Mouse (Mus musculus) mouse embryonic stem cell (cell line): ENCODE data around the gene Muc2.
"Not testable (repeated sequence)": the region's sequence is repeated elsewhere in the genome, so short reads cannot be mapped to it uniquely, and the experiment has no call there.

Source experiments
- in situ Hi-C, 2 experiments: fragments of 300-500 bp; cut with MboI; formaldehyde crosslinking; loops; 1 replicate in 1 of 2; 3 replicates in 1 of 2; pipeline ENCODE4 v1.14.3; 2019 to 2020; ENCODE audit warnings: low sequenced_read_pairs in 2 of 2, low pct_unique_long_range_greater_than_20kb in 1 of 2, mixed read lengths in 1 of 2; ENCODE audit not compliant: unreplicated experiment in 1 of 2

Muc2 gene

DNA sequence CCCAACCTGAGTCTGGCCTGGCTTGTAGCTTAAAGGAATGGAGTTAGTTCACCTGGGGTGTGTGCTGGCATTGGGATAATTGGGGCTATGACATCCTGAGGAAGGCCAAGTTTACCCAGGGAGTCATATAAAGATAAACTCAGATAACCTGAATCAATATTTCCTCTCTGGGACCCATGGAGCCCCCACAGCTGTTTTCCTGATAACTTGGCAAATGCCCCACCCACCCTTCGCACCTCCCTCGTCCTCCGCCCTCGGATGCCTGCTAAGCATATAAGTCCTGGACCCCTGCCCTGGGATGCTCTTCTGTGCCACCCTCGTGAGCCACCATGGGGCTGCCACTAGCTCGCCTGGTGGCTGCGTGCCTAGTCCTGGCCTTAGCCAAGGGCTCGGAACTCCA lies at the start of gene Muc2:
Gene Muc2 (plus strand): TSS at position 301 of the 400 bp plus-strand sequence.
- in situ Hi-C loops, result no loop called here

DNA sequence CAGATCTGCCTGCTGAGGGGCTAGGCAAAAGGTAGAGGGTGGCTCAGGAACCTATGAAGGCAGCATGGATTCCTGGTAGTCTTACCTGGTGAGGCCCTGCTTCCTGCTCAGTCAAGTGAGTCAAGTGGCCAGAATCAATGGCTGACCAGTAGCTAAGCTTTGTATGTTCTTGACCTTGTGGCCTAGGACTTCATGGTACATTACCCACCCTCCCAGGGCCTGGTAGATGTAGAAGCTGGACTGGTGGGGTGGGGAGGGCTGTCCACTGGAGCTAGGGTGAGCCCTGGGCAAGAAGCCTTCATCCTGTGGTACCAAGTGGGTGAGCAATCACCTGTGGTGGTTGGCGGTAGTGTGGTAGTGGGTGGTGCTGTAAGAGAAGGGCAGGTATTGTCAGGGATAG lies 47.8 kb upstream of the Muc2 start:
- in situ Hi-C loops, result no loop called here

DNA sequence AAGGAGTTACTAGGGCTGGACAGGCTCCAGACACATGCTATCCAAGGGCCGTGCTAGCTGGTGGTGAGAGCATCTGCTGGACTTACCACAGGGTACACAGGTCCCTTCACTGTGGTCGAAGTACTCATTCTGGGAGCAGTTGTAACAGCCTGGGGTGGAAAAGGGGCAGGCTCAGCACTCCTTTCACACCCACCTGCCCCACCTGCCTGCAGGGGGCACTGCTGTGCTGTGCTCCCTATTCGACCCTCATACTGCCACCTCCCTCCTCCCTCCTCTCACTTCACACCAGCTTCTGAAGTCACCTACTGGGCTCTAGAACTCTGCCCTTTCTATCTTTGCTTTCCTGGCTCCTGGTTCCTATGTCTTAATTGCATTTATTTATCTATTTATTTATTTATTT lies 47.0 kb upstream of the Muc2 start:
- in situ Hi-C loops, result no loop called here

DNA sequence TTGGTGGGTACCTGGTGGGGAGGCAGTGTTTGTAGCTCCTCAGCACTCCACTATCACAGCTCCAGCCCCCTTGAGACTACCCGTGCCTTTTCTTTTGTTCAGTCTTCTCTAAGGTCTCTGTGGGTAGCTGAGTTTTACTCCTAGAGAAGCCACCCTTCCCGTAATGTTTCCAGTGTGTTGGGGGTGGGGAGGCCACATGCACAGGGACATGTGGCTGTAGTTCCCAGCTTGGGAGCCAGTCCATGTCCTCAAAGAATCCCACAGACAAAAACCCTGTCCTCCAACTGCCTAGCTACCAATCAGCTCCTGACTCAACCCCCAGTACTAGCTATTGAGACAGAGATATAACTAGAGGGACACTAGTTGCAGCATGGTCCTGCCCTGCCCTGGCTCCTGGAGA lies 43.1 kb upstream of the Muc2 start:
- in situ Hi-C loops, result no loop called here

DNA sequence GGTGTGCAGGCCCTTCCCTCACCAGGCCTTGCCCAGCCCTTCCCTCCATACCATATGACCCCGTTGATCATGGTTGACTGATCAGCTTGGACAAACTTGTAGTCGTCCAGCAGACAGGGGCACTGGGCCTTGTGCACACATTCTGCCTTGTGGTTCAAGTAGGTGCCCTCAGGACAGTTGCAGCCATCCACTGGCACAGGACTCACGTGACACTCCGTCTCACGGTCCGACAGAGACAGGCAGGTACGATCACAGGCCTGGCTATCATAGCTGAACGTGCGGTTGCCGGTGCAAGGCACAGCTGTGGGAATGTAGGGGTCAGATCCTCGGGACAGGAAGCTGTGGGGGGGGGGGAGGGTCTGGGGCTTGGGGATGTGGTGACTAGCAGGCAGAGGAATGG lies 42.3 kb upstream of the Muc2 start:
- in situ Hi-C loops, result no loop called here

DNA sequence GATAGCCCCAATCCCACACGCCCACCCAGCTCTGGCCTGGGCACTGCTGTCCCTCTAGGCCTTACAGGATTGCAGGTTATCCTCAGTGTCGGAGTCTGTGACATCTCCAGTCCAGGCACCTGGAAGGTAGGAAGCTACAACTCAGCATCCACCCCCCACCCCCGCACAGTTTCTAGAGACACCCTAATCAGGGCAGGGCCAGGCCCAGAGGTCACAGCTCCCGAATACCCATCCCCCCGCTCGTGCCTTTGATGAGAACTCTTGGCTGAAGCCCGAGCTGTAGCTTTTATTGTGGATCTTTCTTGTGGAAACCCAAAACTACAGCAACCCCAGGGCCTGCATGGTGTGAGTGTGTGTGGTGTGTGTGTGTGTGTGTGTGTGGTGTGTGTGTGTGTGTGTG lies 37.9 kb upstream of the Muc2 start:
- in situ Hi-C loops, result no loop called here

DNA sequence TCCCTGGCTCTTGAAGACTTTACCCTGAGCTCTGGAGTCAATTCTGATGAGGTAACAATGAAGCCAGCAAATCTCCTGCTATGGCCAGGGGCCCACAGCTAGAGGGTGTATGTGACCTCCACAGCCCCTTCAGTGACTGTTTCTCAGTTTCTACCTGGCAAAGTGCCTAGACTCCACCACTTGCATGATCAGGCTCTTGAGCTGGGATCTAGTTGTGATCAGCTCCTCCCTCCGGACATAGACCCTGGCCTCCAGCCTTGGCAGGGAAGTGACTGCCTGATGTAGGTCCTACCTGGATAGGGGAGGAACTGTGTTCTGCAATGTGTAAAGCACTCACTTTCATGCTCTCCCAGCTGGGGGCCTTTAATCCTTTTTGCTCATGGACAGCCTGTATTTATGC lies 29.8 kb upstream of the Muc2 start:
- in situ Hi-C loops, result no loop called here

DNA sequence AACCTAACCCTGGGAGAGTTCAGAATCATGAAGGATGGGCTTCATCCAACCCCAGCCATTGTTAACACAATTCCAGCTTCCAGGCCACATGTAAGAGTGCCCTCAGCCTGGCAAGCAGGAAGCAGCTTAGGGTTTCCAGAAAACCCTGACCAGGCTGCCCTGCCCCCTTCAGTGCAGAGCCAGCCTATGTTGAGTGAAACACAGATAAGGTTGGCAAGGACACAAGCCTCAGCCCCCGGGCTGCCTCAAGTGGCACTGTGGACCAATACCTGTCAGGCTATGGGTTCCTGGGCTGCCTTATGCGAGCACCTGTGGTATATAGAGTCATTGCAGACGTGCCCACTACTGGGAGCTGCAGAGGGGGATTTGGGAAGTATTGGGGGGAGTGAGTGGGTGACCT lies 28.7 kb upstream of the Muc2 start:
- in situ Hi-C loops, result no loop called here

DNA sequence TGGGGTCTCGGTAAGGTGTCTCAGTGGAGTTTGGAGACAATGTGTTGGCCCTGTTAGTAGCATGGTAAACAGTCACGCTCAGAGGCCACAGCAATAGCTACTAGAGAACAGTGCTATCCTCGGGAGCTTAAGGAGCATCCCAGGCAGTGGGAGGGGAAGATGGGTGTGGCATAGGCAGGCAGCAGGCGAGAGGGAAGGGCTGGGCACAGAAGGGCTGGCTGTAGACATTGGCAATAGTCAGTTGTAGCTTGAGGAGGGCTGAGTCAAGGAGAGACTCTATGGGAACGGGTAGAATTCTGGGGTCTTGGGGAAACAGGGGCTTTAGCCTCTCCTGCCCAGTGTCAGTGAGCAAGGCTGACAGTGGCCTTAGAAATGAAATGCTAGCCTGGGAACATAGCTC lies 27.9 kb upstream of the Muc2 start:
- in situ Hi-C loops, result no loop called here

DNA sequence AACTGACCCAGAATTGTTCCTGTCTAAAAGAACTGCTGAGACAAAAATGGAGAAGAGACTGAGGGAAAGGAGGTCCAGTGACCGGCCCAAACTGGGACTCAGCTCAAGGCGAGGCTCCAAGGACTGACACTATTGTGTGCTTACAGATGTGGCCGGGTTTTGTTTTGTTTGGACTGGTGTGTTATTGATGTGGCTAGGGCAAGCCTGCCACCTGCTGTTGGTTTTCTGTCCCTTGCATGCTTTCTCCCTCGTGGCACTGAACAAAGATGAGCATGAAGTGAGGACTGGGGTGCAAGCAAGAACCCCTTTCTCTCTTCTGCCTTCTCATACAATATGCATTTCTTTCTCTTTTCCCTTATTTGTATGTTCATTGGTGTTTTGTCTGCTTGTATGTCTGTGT lies 23.9 kb upstream of the Muc2 start:
- in situ Hi-C loops, result no loop called here

DNA sequence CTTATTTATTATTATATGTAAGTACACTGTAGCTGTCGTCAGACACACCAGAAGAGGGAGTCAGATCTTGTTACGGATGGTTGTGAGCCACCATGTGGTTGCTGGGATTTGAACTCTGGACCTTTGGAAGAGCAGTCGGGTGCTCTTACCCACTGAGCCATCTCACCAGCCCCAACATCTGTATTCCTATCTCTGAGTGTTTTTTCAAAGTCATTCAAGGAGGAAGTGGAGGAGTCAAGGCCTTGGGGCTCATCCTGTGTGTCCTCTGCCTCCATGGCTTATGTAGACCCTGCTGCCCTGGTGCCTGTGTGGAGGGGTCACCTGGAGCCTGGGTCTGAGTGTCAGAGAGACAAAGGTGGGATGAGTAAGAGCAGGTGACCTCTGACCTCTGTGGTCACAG lies 21.0 kb upstream of the Muc2 start:
- in situ Hi-C loops, result not testable (repeated sequence)

DNA sequence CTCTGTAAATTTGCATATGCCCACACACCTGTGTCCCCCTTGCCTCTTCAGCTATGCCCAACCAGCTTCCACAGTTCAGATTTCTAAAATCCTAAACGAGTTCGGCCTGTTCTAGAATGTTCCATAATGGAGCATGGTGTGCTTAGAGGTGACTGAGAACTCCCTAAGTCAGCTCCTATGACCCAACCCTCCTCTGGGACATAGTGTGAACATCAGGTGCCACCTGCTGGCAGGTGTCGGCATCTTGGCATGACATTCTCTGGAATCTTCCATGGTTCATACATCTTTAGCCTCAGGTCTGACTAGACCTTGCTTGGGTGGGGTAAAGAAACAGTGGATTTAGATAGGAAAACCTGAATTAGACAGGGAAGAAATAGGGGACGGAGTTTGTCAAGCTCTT lies 19.1 kb upstream of the Muc2 start:
- in situ Hi-C loops, result no loop called here

DNA sequence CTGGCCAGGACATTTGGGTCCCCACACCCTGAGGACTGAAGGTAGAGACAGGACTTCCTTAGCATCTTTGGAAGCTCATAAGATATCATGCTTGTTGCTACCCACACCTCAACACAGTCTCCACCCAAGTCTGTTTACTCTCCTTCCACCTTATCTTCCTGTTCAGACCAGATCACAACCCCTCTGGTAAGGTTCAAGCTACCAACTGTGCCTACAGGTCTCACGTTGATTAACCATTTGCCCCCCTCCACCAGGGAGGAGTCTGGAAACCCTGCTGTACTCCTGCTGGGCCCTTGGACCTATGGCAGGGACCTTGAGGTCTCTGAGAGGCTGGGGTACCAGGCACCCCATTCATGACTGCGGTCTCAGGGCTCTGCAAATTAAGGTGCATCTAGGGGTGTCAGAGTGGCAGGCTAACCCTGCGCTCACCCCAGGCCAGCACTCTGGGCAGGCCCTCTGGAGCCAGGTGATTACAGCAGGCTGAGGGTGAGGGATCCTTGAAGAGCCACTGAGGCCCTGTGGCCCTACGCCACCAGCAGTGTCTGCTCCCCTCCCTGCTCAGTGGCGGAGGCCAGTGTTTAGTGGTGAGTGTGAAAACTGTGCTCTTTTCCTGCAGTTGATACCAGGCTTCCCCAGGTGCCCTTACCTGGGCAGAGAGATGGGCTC lies 18.4 kb upstream of the Muc2 start:
- in situ Hi-C loops, result no loop called here

DNA sequence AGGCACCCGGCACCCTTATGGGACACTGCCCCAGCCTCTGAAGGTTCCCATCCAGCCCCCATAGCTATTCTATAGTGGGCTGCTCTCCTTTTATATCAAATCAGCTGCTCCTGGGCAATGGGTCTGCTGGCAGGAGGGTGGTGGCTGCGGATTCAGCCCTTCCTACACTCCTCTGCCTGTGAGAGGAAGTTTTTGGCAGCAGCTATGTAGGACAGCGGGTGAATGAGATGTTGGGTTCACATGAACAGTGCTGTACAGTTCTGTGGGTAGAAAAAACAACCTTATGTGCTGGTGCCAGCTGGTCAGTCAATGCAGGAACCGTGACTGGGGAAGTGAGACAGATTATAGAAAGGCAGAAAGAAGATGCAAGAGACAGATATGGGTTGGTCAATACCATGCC lies 11.2 kb upstream of the Muc2 start:
- in situ Hi-C loops, result no loop called here

DNA sequence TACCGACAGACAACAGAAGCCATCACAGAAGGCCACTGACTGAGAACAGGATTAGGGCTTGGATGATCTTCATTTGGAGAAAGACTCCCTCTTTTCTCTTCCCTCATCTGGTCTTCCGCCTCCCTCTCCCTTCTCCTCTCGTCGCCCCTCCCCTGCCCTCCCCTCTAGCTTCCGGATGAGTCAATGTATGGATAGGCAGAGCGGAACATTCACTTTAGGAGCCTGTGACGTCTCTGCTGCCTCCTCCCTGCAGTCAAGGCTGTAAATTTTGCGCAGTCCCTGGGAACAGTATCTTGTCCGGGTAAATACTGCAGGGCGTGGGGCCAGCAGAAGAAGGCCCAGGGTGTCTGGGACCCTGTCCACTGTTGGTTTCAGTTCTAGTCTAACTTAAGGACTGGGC lies 2.8 kb upstream of the Muc2 start:
- in situ Hi-C loops, result no loop called here

DNA sequence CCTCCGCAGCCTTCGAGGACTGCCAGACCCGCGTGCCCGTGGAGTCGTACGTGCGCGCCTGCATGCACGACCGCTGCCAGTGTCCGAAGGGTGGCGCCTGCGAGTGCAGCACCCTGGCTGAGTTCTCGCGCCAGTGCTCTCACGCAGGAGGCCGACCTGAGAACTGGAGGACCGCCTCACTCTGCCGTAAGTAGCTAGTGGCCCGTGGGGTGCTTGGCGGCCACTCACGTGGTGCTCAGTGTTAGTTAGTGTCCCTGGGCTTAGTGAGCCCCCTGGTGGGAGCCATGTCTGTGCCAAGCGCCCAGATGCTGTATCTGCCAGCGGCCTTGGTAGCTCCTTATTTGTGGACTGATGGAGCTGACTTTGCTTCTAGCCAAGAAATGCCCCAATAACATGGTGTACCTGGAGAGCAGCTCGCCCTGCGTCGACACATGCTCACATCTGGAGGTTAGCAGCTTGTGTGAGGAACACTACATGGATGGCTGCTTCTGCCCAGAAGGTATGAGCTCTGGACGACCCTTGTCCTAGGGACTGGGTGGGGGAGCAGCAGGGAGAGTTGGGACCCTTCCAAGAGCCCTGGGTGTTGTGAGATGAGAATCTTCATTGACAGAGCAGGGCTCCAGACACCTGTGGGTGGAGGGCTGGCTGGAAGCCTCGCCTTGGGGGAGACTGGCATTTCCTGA lies 3.6 kb downstream of the Muc2 start:
- in situ Hi-C loops, result no loop called here

DNA sequence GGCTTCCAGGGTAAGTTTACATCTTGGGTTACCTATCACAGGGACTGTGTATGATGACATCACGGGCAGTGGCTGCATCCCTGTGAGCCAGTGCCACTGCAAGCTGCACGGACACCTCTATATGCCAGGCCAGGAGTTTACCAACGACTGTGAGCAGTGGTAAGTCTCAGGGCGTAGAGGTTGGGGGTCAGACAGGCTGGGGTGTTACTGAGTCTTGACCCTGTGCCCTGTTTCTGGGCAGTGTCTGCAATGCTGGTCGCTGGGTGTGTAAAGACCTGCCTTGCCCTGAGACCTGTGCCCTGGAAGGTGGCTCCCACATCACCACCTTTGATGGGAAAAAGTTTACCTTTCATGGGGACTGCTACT lies 4.1 kb downstream of the Muc2 start:
- in situ Hi-C loops, result no loop called here

DNA sequence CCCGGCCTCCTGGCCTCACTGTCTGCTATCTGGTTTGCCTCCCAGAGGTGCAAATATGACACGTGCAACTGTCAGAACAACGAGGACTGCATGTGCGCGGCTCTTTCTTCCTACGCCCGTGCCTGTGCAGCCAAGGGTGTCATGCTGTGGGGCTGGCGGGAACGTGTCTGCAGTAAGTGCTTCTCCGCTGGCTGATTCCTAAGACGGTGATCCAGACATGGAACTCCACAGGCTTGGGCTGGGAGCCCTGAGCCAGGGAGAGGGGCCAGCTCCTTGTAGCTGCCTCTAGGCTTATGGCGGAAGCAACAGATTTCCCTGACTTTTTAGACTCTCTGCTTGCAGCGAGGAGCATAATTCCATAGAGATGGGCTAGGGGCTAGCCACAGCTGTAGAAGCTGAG lies 6.4 kb downstream of the Muc2 start:
- in situ Hi-C loops, result no loop called here

DNA sequence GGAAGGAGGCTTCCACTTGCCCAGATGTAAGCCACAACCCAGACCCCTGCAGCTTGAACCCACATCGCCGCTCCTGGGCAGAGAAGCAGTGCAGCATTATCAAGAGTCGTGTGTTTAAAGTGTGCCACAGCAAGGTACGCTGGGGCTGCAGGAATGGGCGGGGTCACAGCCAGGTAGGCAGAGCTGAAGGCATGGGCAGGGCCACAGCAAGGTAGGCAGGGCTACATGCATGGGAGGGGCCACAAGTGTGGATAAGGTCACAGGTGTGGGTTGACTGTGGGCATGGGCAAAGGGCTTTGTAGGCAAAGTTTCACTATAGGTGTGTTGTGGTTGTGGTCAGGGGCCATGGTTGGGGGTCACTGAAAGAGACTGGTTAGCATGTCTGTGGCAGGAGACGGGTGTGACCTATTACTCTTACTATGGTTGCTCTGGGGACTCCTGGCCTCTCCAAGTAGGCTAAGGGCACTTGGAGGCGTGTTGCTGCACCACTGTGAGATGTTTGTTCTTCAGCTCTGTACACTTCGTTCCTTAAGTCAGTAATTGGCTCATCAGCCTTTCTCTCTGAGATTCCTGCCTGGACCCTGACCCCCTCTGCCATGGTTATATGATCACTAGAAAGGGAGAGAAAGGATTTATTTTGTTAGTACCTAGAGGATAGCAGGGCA lies 9.5 kb downstream of the Muc2 start:
- in situ Hi-C loops, result no loop called here

DNA sequence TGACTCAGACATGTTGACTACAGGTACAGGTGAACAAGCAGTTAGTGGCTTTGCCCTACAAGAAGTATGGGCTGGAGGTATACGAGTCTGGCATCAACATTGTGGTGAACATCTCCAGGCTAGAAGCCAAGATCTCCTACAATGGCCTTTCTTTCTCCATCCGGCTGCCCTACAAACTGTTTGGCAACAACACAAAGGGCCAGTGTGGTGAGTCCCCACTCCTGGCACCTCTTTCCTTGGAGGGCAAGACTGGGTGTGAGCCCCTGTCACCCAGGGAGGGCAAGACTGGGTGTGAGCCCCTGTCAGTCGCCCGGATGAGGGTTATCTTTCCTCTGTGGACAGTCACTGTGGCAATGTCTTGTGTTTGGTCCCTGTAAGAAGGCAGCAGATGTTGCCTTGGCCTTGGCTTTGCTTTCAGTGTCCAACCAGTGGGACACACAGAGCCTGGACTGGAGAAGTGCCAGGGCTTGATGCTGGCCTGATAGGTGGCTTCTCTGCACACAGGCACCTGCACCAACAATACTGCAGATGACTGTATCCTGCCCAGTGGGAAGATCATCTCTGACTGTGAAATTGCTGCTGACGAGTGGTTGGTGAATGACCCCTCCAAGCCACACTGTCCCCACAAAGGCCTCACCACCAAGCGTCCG lies 57.4 kb downstream of the Muc2 start:
- in situ Hi-C loops, result no loop called here
